Mouse (Mus musculus) hematopoietic stem cell, adult 5-6 weeks (primary cell): ENCODE results near the gene Lair1. TPM values are rescaled to one million over a fixed set of nuclear protein-coding genes. Genes with fewer than 3 reads are reported as not detected.

Experiments used
- ATAC-seq, 2 experiments: fragments of 125-278 bp in 1 of 2; replicated peaks in 1 of 2; 2 replicates each; pipeline ENCODE4 v1.8.0; 2016 to 2017; ENCODE audit warnings: inconsistent platforms in 2 of 2, mild to moderate bottlenecking in 2 of 2, moderate number of reproducible peaks in 2 of 2, low read depth in 1 of 2, moderate TSS enrichment in 1 of 2; ENCODE audit not compliant: low FRiP score in 2 of 2, poor library complexity in 2 of 2, severe bottlenecking in 2 of 2, insufficient read depth in 1 of 2, low TSS enrichment in 1 of 2
- total RNA-seq: library from RNA; stranded (forward); fragments of 172-1452, 232-1000 nt; gene quantifications from 2 replicates; pipeline ENCODE4 v1.2.3, GENCODE M21; 2017

Lair1 gene
- total RNA-seq, result 58.2 and 81.5 TPM in 2 replicates

- peak; percentile 95 to 96 for ATAC-seq
Observed at GRCm38 (mm10) chr7:4063013-4063412, at the start of gene Lair1. Lair1 (minus strand) TSS chr7:4063204.

DNA sequence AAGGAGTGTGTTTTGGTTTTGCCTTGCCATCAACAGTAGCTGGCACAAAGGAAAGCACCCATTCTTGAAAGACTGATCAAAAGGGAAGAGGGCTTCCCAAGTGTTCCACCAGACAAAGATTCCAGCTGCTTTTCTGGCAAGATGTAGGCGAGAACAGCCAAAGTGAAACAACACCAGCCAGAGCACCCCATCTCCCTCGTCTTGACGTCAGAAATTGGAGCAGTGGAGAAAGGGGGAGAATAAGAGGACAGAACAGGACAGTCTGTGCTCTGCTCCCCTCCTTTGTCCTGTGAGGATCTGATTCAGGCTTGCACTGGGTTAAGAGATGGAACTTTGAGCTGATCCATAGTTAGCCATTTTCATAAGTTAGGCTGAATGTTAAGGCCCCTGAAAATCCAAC, 48.8 kb upstream of the Lair1 start:
- no peak for ATAC-seq

- ATAC-seq, result peak in 1 of 2 experiments; percentile 64; a peak in 1 of 4 replicates
Observed at GRCm38 (mm10) chr7:4103411-4103810, 40.4 kb upstream of the Lair1 start.

DNA sequence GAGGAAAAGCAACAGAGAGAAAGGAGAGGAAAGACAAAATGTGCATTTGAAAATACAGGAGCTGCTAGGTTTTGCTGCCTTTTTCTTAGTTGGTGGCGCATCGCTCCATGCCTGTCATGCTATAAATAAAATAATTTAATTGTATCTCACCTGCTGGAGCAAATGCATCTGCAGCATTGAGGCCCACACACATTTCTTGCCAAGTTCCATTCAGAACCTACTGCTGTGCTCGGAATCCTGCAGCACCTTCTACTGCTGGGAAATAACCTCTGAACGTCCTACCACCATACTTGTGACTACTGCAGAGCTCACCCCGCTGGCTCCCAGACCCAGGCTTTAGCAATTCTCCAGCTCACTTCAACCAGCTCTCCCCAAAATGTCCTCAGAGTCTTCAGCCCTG, 38.1 kb upstream of the Lair1 start:
- no peak for ATAC-seq

- no peak for ATAC-seq
Observed at GRCm38 (mm10) chr7:4098832-4099231, 35.8 kb upstream of the Lair1 start.

GRCm38 (mm10) chr7:4098301-4098700, 35.3 kb upstream of the Lair1 start:
- no peak for ATAC-seq

DNA sequence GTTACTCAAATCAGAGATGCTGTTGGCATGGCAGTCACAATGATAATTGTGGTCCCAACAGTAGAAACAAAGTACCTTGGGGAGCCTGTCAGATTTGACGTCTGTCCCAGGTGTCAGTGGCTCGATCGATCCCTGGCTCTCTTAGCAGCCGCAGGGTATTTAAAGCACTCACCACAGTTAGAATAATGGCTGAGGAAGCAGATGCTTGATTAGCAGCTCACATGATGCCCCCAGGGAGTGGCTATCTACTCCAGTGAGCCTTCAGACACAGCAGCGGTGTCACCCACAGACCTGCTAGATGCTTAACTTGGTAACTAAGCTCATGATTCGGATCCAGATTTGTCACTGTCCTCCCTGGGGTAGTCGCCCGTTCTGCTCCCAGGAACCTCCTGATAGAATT, 28.2 kb upstream of the Lair1 start:
- 0 out of 4 replicates have a peak, but pooled peaks of 1 of the 2 experiments have one; percentile 24 for ATAC-seq

DNA sequence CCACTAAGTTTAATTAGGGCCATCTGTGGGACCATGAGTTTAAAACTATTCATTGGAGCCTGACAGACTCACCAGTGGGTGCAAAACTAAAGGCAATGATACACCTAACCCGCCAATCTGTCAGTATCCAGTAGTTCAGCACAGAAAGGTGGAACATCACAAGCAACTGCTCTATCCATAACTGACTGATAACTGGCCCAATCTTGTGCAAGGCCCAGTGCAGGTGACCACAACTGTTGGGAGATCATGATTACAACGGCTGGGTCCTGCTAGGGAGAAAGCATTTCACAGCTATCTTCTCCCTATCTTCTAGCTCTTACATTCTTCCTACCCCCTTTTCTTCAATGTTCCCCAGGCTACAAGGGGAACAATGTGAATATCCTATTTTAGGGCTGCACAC, 25.7 kb upstream of the Lair1 start:
- ATAC-seq, result 0 out of 4 replicates have a peak, but pooled peaks of 1 of the 2 experiments have one; percentile 7

DNA sequence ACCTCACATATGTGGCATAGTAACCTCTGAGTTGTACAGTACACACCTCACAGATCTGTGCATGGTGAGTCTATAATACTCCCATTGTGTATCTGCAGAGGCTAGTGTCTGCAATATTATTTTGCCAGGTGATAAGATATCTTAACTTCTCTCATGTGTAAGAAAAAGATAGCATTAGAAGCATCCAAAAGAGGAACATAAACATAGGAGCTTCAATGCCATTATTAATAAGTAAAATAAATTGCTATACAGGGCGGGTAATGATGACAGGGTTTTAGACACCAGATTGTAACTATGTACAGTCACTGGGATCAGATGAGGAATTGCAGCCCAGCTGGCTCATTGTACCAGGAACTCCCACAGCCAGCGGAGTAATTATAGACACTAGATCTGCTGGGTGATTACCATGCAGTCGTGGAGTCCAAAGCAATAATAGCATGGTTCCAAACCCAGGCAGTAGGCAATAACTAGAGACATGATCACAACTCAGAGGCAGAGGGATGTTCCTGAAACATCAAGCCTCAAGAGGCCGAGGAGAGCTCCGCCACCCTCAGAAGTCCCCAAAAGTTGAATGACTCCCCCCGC, 25.0 kb upstream of the Lair1 start:
- ATAC-seq, result no peak

GRCm38 (mm10) chr7:4087238-4087895, 24.4 kb upstream of the Lair1 start:
- peak; percentile 41 to 44; a peak in 3 of 4 replicates for ATAC-seq

GRCm38 (mm10) chr7:4085562-4085961, 22.6 kb upstream of the Lair1 start:
- no peak for ATAC-seq

DNA sequence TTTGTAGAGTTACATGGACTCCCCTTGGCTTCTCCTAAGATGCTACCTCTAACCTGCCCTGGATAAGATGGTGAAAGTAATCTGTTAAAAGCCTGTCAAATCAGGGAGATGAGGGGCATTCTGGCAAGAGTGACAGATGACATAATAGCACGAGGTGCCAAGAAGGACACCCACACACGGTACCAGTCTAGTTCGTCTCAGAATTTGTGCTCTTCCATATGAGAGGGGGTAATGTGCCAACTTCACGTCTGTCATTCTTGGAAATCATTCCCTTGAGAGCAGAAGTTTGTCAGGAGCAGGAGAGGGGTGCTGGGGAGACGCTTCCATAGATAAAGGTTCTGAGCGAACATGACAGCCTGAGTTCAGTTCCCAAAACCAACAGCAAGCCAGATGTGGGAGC, 21.2 kb upstream of the Lair1 start:
- ATAC-seq, result no peak

DNA sequence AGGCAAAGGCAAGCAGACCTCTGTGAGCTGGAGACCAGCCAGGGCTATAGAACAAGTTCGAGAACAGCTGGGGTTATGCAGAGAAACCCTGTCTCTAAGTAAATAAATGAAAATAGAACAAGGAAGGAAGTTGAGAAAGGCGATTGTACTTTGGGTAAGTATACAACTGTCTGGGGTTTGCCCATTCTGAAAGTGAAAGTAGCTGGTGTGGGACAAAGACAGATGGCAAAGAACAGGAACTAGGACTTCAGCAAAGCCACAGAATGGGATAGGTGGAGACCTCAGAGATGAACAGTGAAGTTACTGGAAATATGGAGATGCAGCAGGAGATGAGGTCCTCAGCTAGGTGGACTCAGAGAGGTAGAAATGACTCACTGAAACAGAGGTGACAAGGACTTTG, 19.8 kb upstream of the Lair1 start:
- peak; percentile 90 to 94 for ATAC-seq

- no peak for ATAC-seq
Observed at GRCm38 (mm10) chr7:4081706-4082105, 18.7 kb upstream of the Lair1 start.

GRCm38 (mm10) chr7:4080552-4080951, 17.5 kb upstream of the Lair1 start:
- ATAC-seq, result peak; percentile 60 to 68; a peak in 3 of 4 replicates

- no peak for ATAC-seq
Observed at GRCm38 (mm10) chr7:4079511-4079910, 16.5 kb upstream of the Lair1 start.

GRCm38 (mm10) chr7:4073144-4073543, 10.1 kb upstream of the Lair1 start:
- ATAC-seq, result peak; percentile 97 to 99

- ATAC-seq, result no peak
Observed at GRCm38 (mm10) chr7:4071066-4071465, 8.1 kb upstream of the Lair1 start.
